Mouse (Mus musculus): ENCODE results near the gene Rabl6. TPM values are rescaled to one million over a fixed set of nuclear protein-coding genes. Genes with fewer than 3 reads are reported as not detected.

The Rabl6 gene
- polyA plus RNA-seq, 1 experiment, result 40.9 TPM

GRCm38 (mm10) chr2:25536531-25536930, 71.8 kb downstream of the Rabl6 start:
- TF ChIP-seq POLR2A (IDR thresholded peaks at IDR 0.05; ENCODE audit: control insufficient read depth, low read depth, low read length) (no peak), CTCF (IDR thresholded peaks at IDR 0.05; ENCODE audit: control insufficient read depth, insufficient read depth, insufficient replicate concordance, low read depth, low read length) (no peak)
- Histone ChIP-seq H3K36me3 (ENCODE audit: control insufficient read depth, insufficient read depth, low read length) (peaks cover 4% of the 10 kb centered on the region; the same call in 1 of the 2 replicates), H3K27me3 (ENCODE audit: control insufficient read depth, insufficient read depth, low read length) (no peaks in the 10 kb centered on the region), H3K4me3 (ENCODE audit: control insufficient read depth, low read depth, low read length) (no peak overlapping the region), H3K4me1 (ENCODE audit: control insufficient read depth, insufficient read depth, low read length) (no peaks in the 10 kb centered on the region), H3K27ac (ENCODE audit: control insufficient read depth, insufficient read depth, low read depth, low read length) (no peak overlapping the region)

DNA sequence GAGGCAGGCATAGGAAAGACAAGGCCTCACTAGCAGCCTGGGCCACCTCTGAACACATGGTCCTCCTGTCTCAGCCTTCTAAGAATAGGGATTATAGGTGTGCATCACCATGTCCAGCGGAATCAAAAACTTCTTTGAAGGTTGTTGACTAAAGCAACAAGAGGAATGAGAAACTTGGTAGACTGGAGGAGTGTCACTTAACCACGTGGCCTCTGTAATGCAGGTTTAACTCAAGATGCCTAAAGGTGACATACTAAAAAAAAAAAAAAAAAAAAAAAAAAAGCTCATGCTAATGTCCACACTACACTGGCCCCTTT, 73.5 kb downstream of the Rabl6 start:
- Histone ChIP-seq H3K4me1 (ENCODE audit: control insufficient read depth, insufficient read depth, low read length) (no peaks in the 10 kb centered on the region), H3K27me3 (ENCODE audit: control insufficient read depth, insufficient read depth, low read length) (no peaks in the 10 kb centered on the region), H3K27ac (ENCODE audit: control insufficient read depth, insufficient read depth, low read depth, low read length) (peak overlapping the region; percentile 30; the same call in 1 of the 2 replicates), H3K36me3 (ENCODE audit: control insufficient read depth, insufficient read depth, low read length) (peaks cover 4% of the 10 kb centered on the region), H3K4me3 (ENCODE audit: control insufficient read depth, low read depth, low read length) (no peak overlapping the region)
- TF ChIP-seq POLR2A (IDR thresholded peaks at IDR 0.05; ENCODE audit: control insufficient read depth, low read depth, low read length) (no peak), CTCF (IDR thresholded peaks at IDR 0.05; ENCODE audit: control insufficient read depth, insufficient read depth, insufficient replicate concordance, low read depth, low read length) (no peak)

DNA sequence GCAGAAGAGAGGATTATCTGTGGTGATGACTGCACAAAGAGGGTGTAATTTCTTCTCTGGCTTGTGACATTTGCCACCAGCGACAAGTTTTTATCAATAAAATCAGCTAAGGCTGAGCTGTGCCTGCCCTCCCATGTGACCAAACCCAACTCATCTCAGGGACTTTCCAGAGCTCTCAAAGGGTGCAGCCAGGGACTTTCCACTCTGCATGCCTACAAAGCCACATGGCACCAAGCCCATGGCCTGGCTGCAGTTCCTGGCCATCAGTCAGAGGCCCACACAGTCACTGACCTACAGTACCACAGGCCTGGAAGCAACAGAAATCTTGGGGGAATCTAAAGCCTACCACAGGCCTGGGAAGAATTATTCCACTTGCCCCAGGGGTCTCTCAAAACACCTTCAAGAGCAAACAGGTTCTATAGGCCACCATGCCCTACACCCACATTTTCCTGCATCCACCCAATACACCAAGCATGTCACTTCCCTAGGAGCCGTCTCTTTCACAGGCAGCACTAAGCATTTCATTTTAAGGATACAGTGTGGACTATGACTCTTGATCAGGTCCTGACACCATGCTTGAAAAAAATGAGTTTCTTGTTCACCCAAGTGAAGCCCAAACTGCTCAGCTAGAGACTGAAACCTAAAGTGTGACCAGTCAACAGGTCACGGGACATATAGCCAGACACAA, 74.0 kb downstream of the Rabl6 start:
- no peaks in the 10 kb centered on the region for H3K27me3 ChIP-seq (ENCODE audit: control insufficient read depth, insufficient read depth, low read length)
- H3K36me3 ChIP-seq (ENCODE audit: control insufficient read depth, insufficient read depth, low read length), result peaks cover 4% of the 10 kb centered on the region
- TF ChIP-seq POLR2A (IDR thresholded peaks at IDR 0.05; ENCODE audit: control insufficient read depth, low read depth, low read length) (no peak), CTCF (IDR thresholded peaks at IDR 0.05; ENCODE audit: control insufficient read depth, insufficient read depth, insufficient replicate concordance, low read depth, low read length) (no peak)
- H3K4me3 ChIP-seq (ENCODE audit: control insufficient read depth, low read depth, low read length), result no peak overlapping the region
- H3K27ac ChIP-seq (ENCODE audit: control insufficient read depth, insufficient read depth, low read depth, low read length), result peak overlapping the region; percentile 30; the same call in 1 of the 2 replicates
- H3K4me1 ChIP-seq (ENCODE audit: control insufficient read depth, insufficient read depth, low read length), result no peaks in the 10 kb centered on the region

DNA sequence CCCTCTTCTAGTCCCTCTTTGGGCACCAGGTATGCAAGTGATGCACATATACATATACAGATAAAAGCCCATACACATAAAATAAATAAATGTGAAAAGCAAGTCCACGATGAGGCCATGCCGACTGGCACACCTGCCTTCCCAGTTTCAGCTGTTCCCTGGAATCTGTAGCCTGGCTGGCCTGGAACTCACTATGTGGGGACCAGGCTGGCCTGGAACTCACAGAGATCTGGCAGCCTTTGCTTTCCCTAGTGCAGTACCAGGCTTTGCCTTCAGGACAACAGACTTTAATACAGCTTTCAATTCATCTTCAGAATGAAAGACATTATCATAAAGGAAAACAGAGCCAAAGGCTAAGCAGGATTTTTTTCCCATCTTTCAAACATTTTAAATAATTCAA, 74.6 kb downstream of the Rabl6 start:
- TF ChIP-seq POLR2A (IDR thresholded peaks at IDR 0.05; ENCODE audit: control insufficient read depth, low read depth, low read length), result no peak
- TF ChIP-seq CTCF (IDR thresholded peaks at IDR 0.05; ENCODE audit: control insufficient read depth, insufficient read depth, insufficient replicate concordance, low read depth, low read length), result no peak
- no peak overlapping the region for H3K4me3 ChIP-seq (ENCODE audit: control insufficient read depth, low read depth, low read length)
- H3K4me1 ChIP-seq (ENCODE audit: control insufficient read depth, insufficient read depth, low read length), result no peaks in the 10 kb centered on the region
- peaks cover 4% of the 10 kb centered on the region for H3K36me3 ChIP-seq (ENCODE audit: control insufficient read depth, insufficient read depth, low read length)
- H3K27ac ChIP-seq (ENCODE audit: control insufficient read depth, insufficient read depth, low read depth, low read length), result no peak overlapping the region
- no peaks in the 10 kb centered on the region for H3K27me3 ChIP-seq (ENCODE audit: control insufficient read depth, insufficient read depth, low read length)

Other genes with a start within 250 kb of the Rabl6 start
- 1.7 and 2.2 TPM in 2 replicates for gene Uap1l1, start 242.8 kb downstream of the Rabl6 start, polyA plus RNA-seq (2012; rRNA removed)
- gene Sapcd2, start 236.2 kb downstream of the Rabl6 start, polyA plus RNA-seq (2012; rRNA removed), result 1.1 and 1.3 TPM in 2 replicates
- gene Entpd2, start 212.6 kb downstream of the Rabl6 start, polyA plus RNA-seq (2012; rRNA removed), result 6.2 and 6.5 TPM in 2 replicates
- 13.6 and 15.9 TPM in 2 replicates for gene Npdc1, start 209.2 kb downstream of the Rabl6 start, polyA plus RNA-seq (2012; rRNA removed)
- gene Fut7, start 185.3 kb downstream of the Rabl6 start, polyA plus RNA-seq (2012; rRNA removed), result 0.10 TPM in 1 of 2 replicates, not detected in the other
- 17.3 and 18.3 TPM in 2 replicates for gene Abca2, start 179.8 kb downstream of the Rabl6 start, polyA plus RNA-seq (2012; rRNA removed)
- gene Clic3, start 151.7 kb downstream of the Rabl6 start, polyA plus RNA-seq (2012; rRNA removed), result 0.78 and 11.8 TPM in 2 replicates
- gene Paxx, start 147.4 kb downstream of the Rabl6 start, polyA plus RNA-seq (2012; rRNA removed), result 34.3 and 35.8 TPM in 2 replicates
- 311 and 369 TPM in 2 replicates for gene Ptgds, start 138.5 kb downstream of the Rabl6 start, polyA plus RNA-seq (2012; rRNA removed)
- gene Lcn12, start 114.6 kb downstream of the Rabl6 start, polyA plus RNA-seq (2012; rRNA removed), result 5.7 TPM in 1 of 2 replicates, not detected in the other
- gene Fbxw5, start 107.8 kb downstream of the Rabl6 start, polyA plus RNA-seq (2012; rRNA removed), result 137 and 166 TPM in 2 replicates
- 58.4 and 70.5 TPM in 2 replicates for gene C8g, start 106.8 kb downstream of the Rabl6 start, polyA plus RNA-seq (2012; rRNA removed)
- gene Traf2, start 61.6 kb downstream of the Rabl6 start, polyA plus RNA-seq (2012; rRNA removed), result 12.2 and 12.7 TPM in 2 replicates
- 170 and 227 TPM in 2 replicates for gene Edf1, start 50.7 kb downstream of the Rabl6 start, polyA plus RNA-seq (2012; rRNA removed)
- gene Mamdc4, start 33.7 kb downstream of the Rabl6 start, polyA plus RNA-seq (2012; rRNA removed), result 1.7 and 8.5 TPM in 2 replicates
- 102 and 112 TPM in 2 replicates for gene Phpt1, start 33.3 kb downstream of the Rabl6 start, polyA plus RNA-seq (2012; rRNA removed)
- 0.11 and 0.19 TPM in 2 replicates for gene Ajm1, start 26.8 kb downstream of the Rabl6 start, polyA plus RNA-seq (2012; rRNA removed)
- gene Ccdc183, start 9.2 kb upstream of the Rabl6 start, polyA plus RNA-seq (2012; rRNA removed), result 101 and 107 TPM in 2 replicates
- 24.0 and 26.8 TPM in 2 replicates for gene Tmem141, start 13.5 kb upstream of the Rabl6 start, polyA plus RNA-seq (2012; rRNA removed)
- gene Fcna, start 19.5 kb upstream of the Rabl6 start, polyA plus RNA-seq (2012; rRNA removed), result 0.07 and 0.54 TPM in 2 replicates
- not detected in 2 replicates for gene Lcn8, start 44.6 kb upstream of the Rabl6 start, polyA plus RNA-seq (2012; rRNA removed)
- gene Lcn5, start 49.4 kb upstream of the Rabl6 start, polyA plus RNA-seq (2012; rRNA removed), result not detected in 2 replicates
- gene Lcn6, start 68.3 kb upstream of the Rabl6 start, polyA plus RNA-seq (2012; rRNA removed), result not detected in 2 replicates
- gene Lcn10, start 74.2 kb upstream of the Rabl6 start, polyA plus RNA-seq (2012; rRNA removed), result not detected in 2 replicates
- gene Obp2a, start 91.5 kb upstream of the Rabl6 start, polyA plus RNA-seq (2012; rRNA removed), result not detected in 2 replicates
- 6.3 and 6.4 TPM in 2 replicates for gene Bmyc, start 98.2 kb upstream of the Rabl6 start, polyA plus RNA-seq (2012; rRNA removed)
- gene Obp2b, start 128.5 kb upstream of the Rabl6 start, polyA plus RNA-seq (2012; rRNA removed), result not detected in 2 replicates
- gene Lcn3, start 157.0 kb upstream of the Rabl6 start, polyA plus RNA-seq (2012; rRNA removed), result not detected in 2 replicates
- not detected in 2 replicates for gene Lcn11, start 168.5 kb upstream of the Rabl6 start, polyA plus RNA-seq (2012; rRNA removed)
- gene Gm13539, start 173.7 kb upstream of the Rabl6 start, polyA plus RNA-seq (2012; rRNA removed), result 14.4 and 17.0 TPM in 2 replicates
- gene Glt6d1, start 207.3 kb upstream of the Rabl6 start, polyA plus RNA-seq (2012; rRNA removed), result 55.2 and 62.6 TPM in 2 replicates
- gene Lcn9, start 214.6 kb upstream of the Rabl6 start, polyA plus RNA-seq (2012; rRNA removed), result not detected in 2 replicates
- gene Sohlh1, start 238.7 kb upstream of the Rabl6 start, polyA plus RNA-seq (2012; rRNA removed), result 8.0 and 8.5 TPM in 2 replicates